Mouse (Mus musculus): ENCODE measurements around the gene Prkn. TPM values are rescaled to one million over a fixed set of nuclear protein-coding genes. Genes with fewer than 3 reads are reported as not detected.

The Prkn gene
- total RNA-seq, 2 experiments from 2014 or later: 0.85 to 1.9 TPM

GRCm38 (mm10) chr17:12090261-12090927, 1250.2 kb downstream of the Prkn start:
- ATAC-seq (replicated peaks; ENCODE audit: low FRiP score, poor library complexity, severe bottlenecking): no peak

- no peak for ATAC-seq (replicated peaks; ENCODE audit: low FRiP score, poor library complexity, severe bottlenecking)
Measured at GRCm38 (mm10) chr17:12092901-12093564, 1252.8 kb downstream of the Prkn start.

- ATAC-seq (replicated peaks; ENCODE audit: low FRiP score, poor library complexity, severe bottlenecking): no peak
Measured at GRCm38 (mm10) chr17:12094016-12094415, 1253.8 kb downstream of the Prkn start.

GRCm38 (mm10) chr17:12094827-12095590, 1254.8 kb downstream of the Prkn start:
- ATAC-seq (replicated peaks; ENCODE audit: low FRiP score, poor library complexity, severe bottlenecking): no peak

- ATAC-seq (replicated peaks; ENCODE audit: low FRiP score, poor library complexity, severe bottlenecking): no peak
Measured at GRCm38 (mm10) chr17:12099415-12099814, 1259.2 kb downstream of the Prkn start.

GRCm38 (mm10) chr17:12102326-12102725, 1262.1 kb downstream of the Prkn start:
- no peak for ATAC-seq (replicated peaks; ENCODE audit: low FRiP score, poor library complexity, severe bottlenecking)

- ATAC-seq (replicated peaks; ENCODE audit: low FRiP score, poor library complexity, severe bottlenecking): 0 out of 2 replicates have a peak, but pooled peaks have one; percentile 61
Measured at GRCm38 (mm10) chr17:12103781-12104180, 1263.6 kb downstream of the Prkn start.

- peak; percentile 54 for ATAC-seq (replicated peaks; ENCODE audit: low FRiP score, poor library complexity, severe bottlenecking)
Measured at GRCm38 (mm10) chr17:12104245-12104644, 1264.1 kb downstream of the Prkn start.

GRCm38 (mm10) chr17:12104690-12105089, 1264.5 kb downstream of the Prkn start:
- ATAC-seq (replicated peaks; ENCODE audit: low FRiP score, poor library complexity, severe bottlenecking): peak; percentile 48

- ATAC-seq (replicated peaks; ENCODE audit: low FRiP score, poor library complexity, severe bottlenecking): no peak
Measured at GRCm38 (mm10) chr17:12106255-12106654, 1266.1 kb downstream of the Prkn start.

Other genes starting within 250 kb of the Prkn start
- gene Pacrg, start 73 bp upstream of the Prkn start, total RNA-seq (2015; ENCODE audit: low replicate concordance): not detected in 2 replicates
- not detected in 2 replicates for gene Pacrg, start 73 bp upstream of the Prkn start, total RNA-seq (2017; ENCODE audit: low replicate concordance)